Mouse (Mus musculus) CH12.LX (cell line): ENCODE measurements around the gene Runx2. TPM values are rescaled to one million over a fixed set of nuclear protein-coding genes. Genes with fewer than 3 reads are reported as not detected.

ENCODE experiments used
- DNase-seq: peaks from one replicate; pipeline ENCODE4 v3.0.0-alpha.2; 2013; ENCODE audit errors: extremely low read depth
- H3K27ac ChIP-seq: 2 replicates; pipeline ENCODE4 v1.5.1; 2012; ENCODE audit warnings: low read depth, mild to moderate bottlenecking, control low read depth, moderate library complexity; ENCODE audit not compliant: insufficient read depth
- H3K27me3 ChIP-seq: replicated peaks from 2 replicates; pipeline ENCODE3; 2012; ENCODE audit warnings: inconsistent platforms
- H3K36me3 ChIP-seq, 2 experiments: replicated peaks in 1 of 2; 2 replicates each; pipeline versions ENCODE3 to v1.6.1; 2012; ENCODE audit warnings: inconsistent platforms in 1 of 2, low read length in 1 of 2, mild to moderate bottlenecking in 1 of 2, mixed read lengths in 1 of 2, moderate library complexity in 1 of 2; ENCODE audit not compliant: control insufficient read depth in 1 of 2, insufficient read depth in 1 of 2
- H3K4me1 ChIP-seq, 2 experiments: 2 replicates each; pipeline ENCODE4 v1.6.1; 2012; ENCODE audit warnings: inconsistent platforms in 1 of 2, moderate library complexity in 1 of 2; ENCODE audit not compliant: insufficient read depth in 2 of 2, control insufficient read depth in 1 of 2
- H3K4me2 ChIP-seq: 2 replicates; pipeline ENCODE4 v1.6.1; 2012; ENCODE audit warnings: low read depth, mild to moderate bottlenecking, control low read depth; ENCODE audit not compliant: poor library complexity, insufficient read depth, severe bottlenecking
- H3K4me3 ChIP-seq, 3 experiments: fragments of 150-350 bp in 1 of 3; sonication (generic) in 1 of 3; replicated peaks in 1 of 3; 2 replicates each; pipeline versions ENCODE3 to v1.5.1; 2011 to 2012; ENCODE audit warnings: low read depth in 2 of 3, low read length in 2 of 3, mild to moderate bottlenecking in 2 of 3, moderate library complexity in 2 of 3, control low read depth in 1 of 3, improper control_type of control experiment in 1 of 3, inconsistent platforms in 1 of 3, mixed read lengths in 1 of 3; ENCODE audit not compliant: poor library complexity in 1 of 3
- H3K79me2 ChIP-seq: replicated peaks from 2 replicates; pipeline ENCODE4 v1.6.1; 2012; ENCODE audit warnings: mild to moderate bottlenecking, moderate library complexity; ENCODE audit not compliant: control insufficient read depth, poor library complexity, insufficient read depth, severe bottlenecking; ENCODE audit errors: extremely low read depth
- H3K9ac ChIP-seq: 2 replicates; pipeline ENCODE4 v1.6.1; 2012; ENCODE audit warnings: low read depth, mild to moderate bottlenecking, control low read depth, moderate library complexity; ENCODE audit not compliant: insufficient read depth
- H3K9me3 ChIP-seq: replicated peaks from 2 replicates; pipeline ENCODE3; 2012; ENCODE audit warnings: low read length, inconsistent platforms, mixed read lengths
- CHD1 ChIP-seq: IDR thresholded peaks from 2 replicates; pipeline ENCODE4 v1.6.1; 2012; ENCODE audit warnings: low read depth, low read length, improper control_type of control experiment, inconsistent platforms
- CTCF ChIP-seq, 2 experiments: IDR thresholded peaks in 1 of 2; conservative IDR thresholded peaks in 1 of 2; 2 replicates each; pipeline ENCODE4 v1.5.1; 2011 to 2012; ENCODE audit warnings: low read depth in 2 of 2, low read length in 2 of 2, improper control_type of control experiment in 1 of 2, inconsistent platforms in 1 of 2, mild to moderate bottlenecking in 1 of 2, moderate library complexity in 1 of 2
- EP300 ChIP-seq: IDR thresholded peaks from 2 replicates; pipeline ENCODE4 v1.6.1; 2011; ENCODE audit warnings: low read length, improper control_type of control experiment
- ETS1 ChIP-seq: conservative IDR thresholded peaks from 2 replicates; pipeline ENCODE4 v1.6.1; 2012; ENCODE audit warnings: low read depth, mild to moderate bottlenecking, inconsistent platforms, low read length, improper control_type of control experiment, moderate library complexity
- GABPA ChIP-seq: IDR thresholded peaks from 2 replicates; pipeline ENCODE4 v1.6.1; 2012; ENCODE audit warnings: low read depth, low read length, improper control_type of control experiment, inconsistent platforms; ENCODE audit not compliant: insufficient replicate concordance
- HCFC1 ChIP-seq: IDR thresholded peaks from 2 replicates; pipeline ENCODE4 v1.6.1; 2012; ENCODE audit warnings: low read depth, mild to moderate bottlenecking, inconsistent platforms, low read length, improper control_type of control experiment
- JUN ChIP-seq: IDR thresholded peaks from 2 replicates; pipeline ENCODE4 v1.6.1; 2011; ENCODE audit warnings: low read depth, mild to moderate bottlenecking, low read length, improper control_type of control experiment, moderate library complexity; ENCODE audit not compliant: insufficient read depth
- JUND ChIP-seq: conservative IDR thresholded peaks from 2 replicates; pipeline ENCODE4 v1.6.1; 2011; ENCODE audit warnings: low read depth, low read length, improper control_type of control experiment
- MAFK ChIP-seq: IDR thresholded peaks from 2 replicates; pipeline ENCODE4 v1.6.1; 2011; ENCODE audit warnings: low read length, improper control_type of control experiment; ENCODE audit not compliant: insufficient replicate concordance
- MAZ ChIP-seq: IDR thresholded peaks from 2 replicates; pipeline ENCODE4 v1.6.1; 2012; ENCODE audit warnings: low read depth, mild to moderate bottlenecking, inconsistent platforms, low read length, improper control_type of control experiment, moderate library complexity
- MEF2A ChIP-seq: IDR thresholded peaks from 2 replicates; pipeline ENCODE4 v1.6.1; 2014; ENCODE audit warnings: low read depth, mild to moderate bottlenecking, inconsistent platforms, low read length, improper control_type of control experiment, borderline replicate concordance
- MXI1 ChIP-seq: IDR thresholded peaks from 2 replicates; pipeline ENCODE4 v1.6.1; 2011; ENCODE audit warnings: mild to moderate bottlenecking, low read depth, low read length, improper control_type of control experiment
- MYC ChIP-seq: IDR thresholded peaks from 2 replicates; pipeline ENCODE4 v1.6.1; 2011; ENCODE audit warnings: low read depth, mild to moderate bottlenecking, improper control_type of control experiment, low read length
- NELFE ChIP-seq: IDR thresholded peaks from 2 replicates; pipeline ENCODE4 v1.6.1; 2011; ENCODE audit warnings: low read depth, low read length, improper control_type of control experiment
- NRF1 ChIP-seq: IDR thresholded peaks from 2 replicates; pipeline ENCODE4 v1.6.1; 2014; ENCODE audit warnings: low read depth, mild to moderate bottlenecking, inconsistent platforms, low read length, improper control_type of control experiment, moderate library complexity
- POLR2A ChIP-seq: IDR thresholded peaks from 2 replicates; pipeline ENCODE4 v1.6.1; 2011; ENCODE audit warnings: low read depth, mild to moderate bottlenecking, improper control_type of control experiment, low read length
- POLR2AphosphoS2 ChIP-seq: IDR thresholded peaks from 2 replicates; pipeline ENCODE4 v1.6.1; 2011; ENCODE audit warnings: low read depth, low read length, improper control_type of control experiment
- RCOR1 ChIP-seq: conservative IDR thresholded peaks from 2 replicates; pipeline ENCODE4 v1.6.1; 2012; ENCODE audit warnings: low read depth, mild to moderate bottlenecking, inconsistent platforms, low read length, improper control_type of control experiment
- SIN3A ChIP-seq: IDR thresholded peaks from 2 replicates; pipeline ENCODE4 v1.6.1; 2012; ENCODE audit warnings: low read length, improper control_type of control experiment, inconsistent platforms
- SMC3 ChIP-seq: IDR thresholded peaks from 2 replicates; pipeline ENCODE4 v1.6.1; 2011; ENCODE audit warnings: low read depth, low read length, improper control_type of control experiment
- TCF12 ChIP-seq: IDR thresholded peaks from 2 replicates; pipeline ENCODE4 v1.6.1; 2014; ENCODE audit warnings: low read depth, mild to moderate bottlenecking, inconsistent platforms, low read length, improper control_type of control experiment
- UBTF ChIP-seq: IDR thresholded peaks from 2 replicates; pipeline ENCODE4 v1.6.1; 2012; ENCODE audit warnings: low read depth, mild to moderate bottlenecking, inconsistent platforms, low read length, improper control_type of control experiment, moderate library complexity
- USF1 ChIP-seq: IDR thresholded peaks from 2 replicates; pipeline ENCODE4 v1.6.1; 2014; ENCODE audit warnings: low read depth, mild to moderate bottlenecking, inconsistent platforms, low read length, improper control_type of control experiment
- USF2 ChIP-seq: conservative IDR thresholded peaks from 2 replicates; pipeline ENCODE4 v1.6.1; 2011; ENCODE audit warnings: low read depth, low read length, improper control_type of control experiment
- ZC3H11A ChIP-seq: IDR thresholded peaks from 2 replicates; pipeline ENCODE4 v1.6.1; 2012; ENCODE audit warnings: low read depth, mild to moderate bottlenecking, inconsistent platforms, low read length, improper control_type of control experiment
- ZNF384 ChIP-seq: IDR thresholded peaks from 2 replicates; pipeline ENCODE4 v1.6.1; 2012; ENCODE audit warnings: low read depth, low read length, improper control_type of control experiment, inconsistent platforms
- dilution Hi-C: fragments of 300-500 bp; cut with MboI; formaldehyde crosslinking; loops from 2 replicates; pipeline ENCODE4 v1.14.3; 2020; ENCODE audit warnings: low sequenced_read_pairs; ENCODE audit not compliant: extremely low pct_unique_long_range_greater_than_20kb, extremely low pct_ligation_motif_present
- in situ Hi-C: fragments of 300-500 bp; cut with MboI; formaldehyde crosslinking; loops from 3 replicates; pipeline ENCODE4 v1.14.3; 2019; ENCODE audit warnings: low sequenced_read_pairs, low pct_ligation_motif_present, low pct_unique_long_range_greater_than_20kb, mixed read lengths
- polyA plus RNA-seq: library from polyadenylated mRNA; unstranded; fragments of >175 nt; gene quantifications from 2 replicates; pipeline ENCODE4 v1.2.1, GENCODE M21; 2012; ENCODE audit warnings: low read depth; ENCODE audit not compliant: insufficient read length
- total RNA-seq, 2 experiments: library from RNA; depleted of rRNA; stranded (reverse); fragments of 300-350 nt in 1 of 2; fragments of >200 nt in 1 of 2; gene quantifications; 2 replicates each; pipeline ENCODE4 v1.2.3; 2012 to 2014

Gene Runx2
- 0.55 and 1.1 TPM in 2 replicates for total RNA-seq (2012; rRNA removed)
- 0.41 and 1.4 TPM in 2 replicates for total RNA-seq (2014; rRNA removed)
- 0.37 and 0.70 TPM in 2 replicates for polyA plus RNA-seq

DNA sequence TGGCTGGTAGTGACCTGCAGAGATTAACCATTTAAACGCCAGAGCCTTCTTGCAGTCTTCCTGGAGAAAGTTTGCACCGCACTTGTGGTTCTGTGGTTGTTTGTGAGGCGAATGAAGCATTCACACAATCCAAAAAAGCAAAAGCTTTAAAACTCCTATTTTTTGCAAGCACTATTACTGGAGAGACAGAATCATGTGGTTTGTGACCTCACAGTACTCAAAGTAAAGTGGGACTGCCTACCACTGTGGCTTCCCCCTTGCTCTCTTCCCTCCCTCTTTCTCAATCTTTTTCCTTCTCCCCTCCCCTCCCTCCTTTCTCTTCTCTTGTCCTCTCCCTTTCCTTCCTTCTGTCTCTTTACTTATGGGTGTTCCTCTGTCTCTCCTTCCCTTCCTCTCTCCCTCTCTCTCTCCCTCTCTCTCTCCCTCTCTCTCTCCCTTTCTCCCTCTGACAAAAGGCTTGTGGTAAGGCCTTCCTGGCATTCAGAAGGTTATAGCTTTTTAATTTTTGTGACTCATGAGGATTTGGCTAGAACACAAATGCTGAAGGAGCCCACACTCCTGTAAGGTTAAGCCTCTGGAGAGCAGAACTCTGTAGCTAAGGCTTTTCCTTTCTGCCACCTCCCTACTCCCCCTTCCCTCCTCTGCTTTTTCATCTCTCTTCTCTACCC, at the start of gene Runx2:
Runx2 (minus strand) TSS at position 290 of the 668 bp plus-strand sequence.
- in situ Hi-C loops: no loop called here
- TF ChIP-seq POLR2A: no peak
- no peak for TF ChIP-seq MXI1
- TF ChIP-seq CHD1: no peak
- no peak for TF ChIP-seq USF2
- TF ChIP-seq MAZ: no peak
- TF ChIP-seq ZC3H11A: no peak
- no peak for TF ChIP-seq NELFE
- no peak for TF ChIP-seq ZNF384
- no peak for TF ChIP-seq HCFC1
- TF ChIP-seq MAFK: no peak
- TF ChIP-seq NRF1: no peak
- no peak for TF ChIP-seq CTCF (conservative IDR thresholded peaks at IDR 0.05 in 1 of 2, IDR thresholded peaks at IDR 0.05 in 1 of 2; ENCODE audit: low read depth in 2 of 2, low read length in 2 of 2)
- TF ChIP-seq EP300: no peak
- no peak for TF ChIP-seq SMC3
- TF ChIP-seq, all 38 proteins: peak for 0
- Histone ChIP-seq H3K9ac (no peak within 1 kb of the TSS), H3K79me2 (no peaks in the 10 kb centered on the region), H3K27me3 (no peaks in the 10 kb centered on the region), H3K4me3 (peak within 1 kb of the TSS in 1 of 3 experiments; percentile 2), H3K4me2 (no peak within 1 kb of the TSS), H3K9me3 (no peaks in the 10 kb centered on the region), H3K27ac (no peak within 1 kb of the TSS), H3K4me1 (peaks cover under 1 to 6% of the 10 kb centered on the region in 2 experiments; a peak in 2 of 4 replicates), H3K36me3 (no peaks in the 10 kb centered on the region)
- no peak for DNase-seq
- dilution Hi-C loops: no loop called here

- no peaks in the 10 kb centered on the region for H3K4me1 ChIP-seq
- no peak overlapping the region for H3K27ac ChIP-seq
- H3K4me3 ChIP-seq: no peak overlapping the region
- H3K9me3 ChIP-seq: no peaks in the 10 kb centered on the region
- no peaks in the 10 kb centered on the region for H3K79me2 ChIP-seq
- H3K9ac ChIP-seq: no peak overlapping the region
- in situ Hi-C loops (no loop called here), dilution Hi-C loops (no loop called here)
- peaks cover 0 to 6% of the 10 kb centered on the region in 2 experiments for H3K36me3 ChIP-seq
- no peak overlapping the region for H3K4me2 ChIP-seq
- no peak for DNase-seq
- TF ChIP-seq MYC (no peak), SMC3 (no peak), ETS1 (no peak), MEF2A (no peak), JUND (no peak), UBTF (no peak), GABPA (no peak), RCOR1 (no peak), SIN3A (no peak), CTCF (conservative IDR thresholded peaks at IDR 0.05 in 1 of 2, IDR thresholded peaks at IDR 0.05 in 1 of 2; ENCODE audit: low read depth in 2 of 2, low read length in 2 of 2) (no peak), POLR2AphosphoS2 (no peak), TCF12 (no peak), USF1 (no peak), JUN (no peak)
- H3K27me3 ChIP-seq: no peaks in the 10 kb centered on the region
Measured at GRCm38 (mm10) chr17:44863165-44863564, 48.6 kb upstream of the Runx2 start.
